Mouse (Mus musculus) embryonic facial prominence, embryonic 12.5 days (tissue): Measurements from ENCODE around the gene Mfsd14b. TPM values are rescaled to one million over a fixed set of nuclear protein-coding genes. Genes with fewer than 3 reads are reported as not detected.

Experiments used
- ATAC-seq: fragments of 200-750 bp; cut with Nextera tagmentation; 2 replicates; pipeline ENCODE4 v1.8.0; 2017; ENCODE audit not compliant: insufficient number of reproducible peaks, insufficient read depth, low FRiP score, low TSS enrichment
- H3K27ac ChIP-seq: fragments of 300-500 bp; sonication (generic); 2 replicates; pipeline ENCODE4 v1.5.1; 2016; ENCODE audit warnings: mild to moderate bottlenecking
- H3K27me3 ChIP-seq: fragments of 300-500 bp; sonication (generic); 2 replicates; pipeline ENCODE4 v1.6.1; 2016; ENCODE audit warnings: mild to moderate bottlenecking, moderate library complexity
- H3K36me3 ChIP-seq: fragments of 300-500 bp; sonication (generic); 2 replicates; pipeline ENCODE4 v1.6.1; 2016; ENCODE audit warnings: mild to moderate bottlenecking
- H3K4me1 ChIP-seq: fragments of 300-500 bp; sonication (generic); 2 replicates; pipeline ENCODE4 v1.6.1; 2016
- H3K4me2 ChIP-seq: fragments of 300-500 bp; sonication (generic); replicated peaks from 2 replicates; pipeline ENCODE4 v1.6.1; 2016; ENCODE audit warnings: mild to moderate bottlenecking, moderate library complexity
- H3K4me3 ChIP-seq: fragments of 300-500 bp; sonication (generic); 2 replicates; pipeline ENCODE4 v1.5.1; 2016; ENCODE audit warnings: mild to moderate bottlenecking
- H3K9ac ChIP-seq: fragments of 300-500 bp; sonication (generic); 2 replicates; pipeline ENCODE4 v1.6.1; 2016; ENCODE audit warnings: mild to moderate bottlenecking, moderate library complexity
- H3K9me3 ChIP-seq: fragments of 300-500 bp; sonication (generic); 2 replicates; pipeline ENCODE4 v1.6.1; 2016; ENCODE audit warnings: mild to moderate bottlenecking, moderate library complexity
- WGBS: fragments of 180-500 bp; shearing (Covaris S2); methylation state at CpG from one replicate; pipeline ENCODE4 v1.1.7; 2016; 5-methylcytosine and 5-hydroxymethylcytosine counted together
- polyA plus RNA-seq: library from polyadenylated mRNA; unstranded; fragments of >200 nt; fragmentation: Nextera tagmentation; extraction: Ambion mirVana; gene quantifications from 2 replicates; pipeline ENCODE4 v1.2.1, GENCODE M21; 2016

The Mfsd14b gene
- polyA plus RNA-seq, 1 experiment from 2014 or later = 60.5 TPM

- Histone ChIP-seq H3K4me2 (no peak overlapping the region), H3K9ac (no peak overlapping the region), H3K4me1 (no peaks in the 10 kb centered on the region), H3K36me3 (peaks cover 22% of the 10 kb centered on the region), H3K4me3 (no peak overlapping the region), H3K27ac (no peak overlapping the region), H3K27me3 (no peaks in the 10 kb centered on the region), H3K9me3 (no peaks in the 10 kb centered on the region; the same call in 1 of the 2 replicates)
- ATAC-seq = no peak
- 93% methylated on average over 4 of the region's 4 CpGs for WGBS
Measured at GRCm38 (mm10) chr13:65095923-65096322, 16.9 kb downstream of the Mfsd14b start.

- Histone ChIP-seq H3K4me2 (no peak overlapping the region), H3K27ac (no peak overlapping the region), H3K4me1 (no peaks in the 10 kb centered on the region), H3K4me3 (no peak overlapping the region), H3K27me3 (no peaks in the 10 kb centered on the region), H3K9me3 (no peaks in the 10 kb centered on the region), H3K9ac (no peak overlapping the region), H3K36me3 (peaks cover 27% of the 10 kb centered on the region; the same call in 1 of the 2 replicates)
- no peak for ATAC-seq
- WGBS = 92% methylated on average over 2 of the region's 2 CpGs
Measured at GRCm38 (mm10) chr13:65069969-65070368, 42.8 kb downstream of the Mfsd14b start.

- Histone ChIP-seq H3K27me3 (no peaks in the 10 kb centered on the region), H3K4me1 (no peaks in the 10 kb centered on the region), H3K36me3 (no peaks in the 10 kb centered on the region), H3K27ac (no peak within 1 kb of the TSS), H3K4me3 (no peak within 1 kb of the TSS), H3K9ac (no peak within 1 kb of the TSS), H3K9me3 (no peaks in the 10 kb centered on the region), H3K4me2 (no peak within 1 kb of the TSS)
- 84% methylated on average over 9 of the region's 9 CpGs for WGBS
- ATAC-seq = no peak
Measured at GRCm38 (mm10) chr13:65052660-65053059, 60.1 kb downstream of the Mfsd14b start, which contains the start of gene Prss47. Gene Prss47 (minus strand): TSS chr13:65052760.

GRCm38 (mm10) chr13:65035057-65035456, 77.7 kb downstream of the Mfsd14b start:
- Histone ChIP-seq H3K4me2 (no peak overlapping the region), H3K4me3 (no peak overlapping the region), H3K9me3 (no peaks in the 10 kb centered on the region), H3K36me3 (no peaks in the 10 kb centered on the region), H3K27me3 (no peaks in the 10 kb centered on the region), H3K4me1 (no peaks in the 10 kb centered on the region), H3K27ac (no peak overlapping the region), H3K9ac (no peak overlapping the region)
- WGBS = 61% methylated on average over 4 of the region's 4 CpGs
- ATAC-seq = no peak

GRCm38 (mm10) chr13:65032758-65033157, 80.0 kb downstream of the Mfsd14b start, which contains the start of gene Spata31d1c:
Gene Spata31d1c (plus strand): TSS chr13:65033058.
- H3K27me3 ChIP-seq = no peaks in the 10 kb centered on the region
- no peak within 1 kb of the TSS for H3K27ac ChIP-seq
- H3K4me1 ChIP-seq = no peaks in the 10 kb centered on the region
- ATAC-seq = no peak
- no peaks in the 10 kb centered on the region for H3K36me3 ChIP-seq
- H3K4me2 ChIP-seq = no peak within 1 kb of the TSS
- H3K9ac ChIP-seq = no peak within 1 kb of the TSS
- no peak within 1 kb of the TSS for H3K4me3 ChIP-seq
- no peaks in the 10 kb centered on the region for H3K9me3 ChIP-seq

Other genes with a start within 250 kb of the Mfsd14b start
- 0.03 and 0.33 TPM in 2 replicates for gene Cntnap3, start 209.0 kb downstream of the Mfsd14b start, polyA plus RNA-seq
- gene Spata31, start 195.6 kb downstream of the Mfsd14b start, polyA plus RNA-seq = not detected in 2 replicates
- not detected in 2 replicates for gene Spata31d1c, start 79.9 kb downstream of the Mfsd14b start, polyA plus RNA-seq
- not detected in 2 replicates for gene Prss47, start 60.2 kb downstream of the Mfsd14b start, polyA plus RNA-seq
- not detected in 2 replicates for gene Olfr465-ps1, start 25.1 kb upstream of the Mfsd14b start, polyA plus RNA-seq
- not detected in 2 replicates for gene Olfr466, start 37.3 kb upstream of the Mfsd14b start, polyA plus RNA-seq
- gene Nlrp4f, start 93.0 kb upstream of the Mfsd14b start, polyA plus RNA-seq = not detected in 2 replicates
- gene Gm10775, start 146.6 kb upstream of the Mfsd14b start, polyA plus RNA-seq = not detected in 2 replicates
- gene Zfp369, start 165.8 kb upstream of the Mfsd14b start, polyA plus RNA-seq = 19.2 and 20.8 TPM in 2 replicates